Mouse (Mus musculus) testis, adult 2 months (tissue): ENCODE measurements at regions not wholly inside any gene's neighbourhood (a gene's known extent, or its start where the extent isn't known, plus 50 kb on each side); places are given as distances from the start of the nearest gene placed in this dataset.

Source experiments
- CTCF ChIP-seq: fragments of 200-500 bp; IDR thresholded peaks from 2 replicates; pipeline ENCODE4 v1.5.1; 2012; ENCODE audit warnings: low read depth, mild to moderate bottlenecking, inconsistent platforms, low read length, moderate library complexity; ENCODE audit not compliant: control insufficient read depth, insufficient read depth, insufficient replicate concordance
- POLR2A ChIP-seq: fragments of 200-500 bp; IDR thresholded peaks from 2 replicates; pipeline ENCODE4 v1.6.1; 2012; ENCODE audit warnings: low read depth, mild to moderate bottlenecking, inconsistent platforms, low read length, moderate library complexity; ENCODE audit not compliant: control insufficient read depth

DNA sequence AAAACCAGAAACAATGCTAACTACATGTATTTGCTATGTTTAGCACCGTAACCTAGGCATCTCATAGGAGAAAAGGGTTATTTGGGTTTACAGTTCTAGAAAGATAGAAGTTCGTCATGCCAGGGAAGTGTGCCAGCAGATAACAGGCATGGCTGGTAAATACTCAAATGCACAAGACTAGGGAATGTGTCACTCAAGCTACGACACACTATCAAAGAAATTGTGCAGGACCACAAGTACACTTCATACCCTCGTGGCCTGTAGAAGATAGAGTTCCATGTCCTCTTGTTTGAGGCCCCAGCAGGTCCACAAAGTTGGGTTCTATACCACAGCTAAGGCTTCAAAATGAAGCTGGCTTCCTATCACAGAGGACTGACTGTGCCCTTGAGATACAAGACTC lies 103.1 kb upstream of the Car8 start:
- TF ChIP-seq CTCF (no peak), POLR2A (no peak)
